Mouse (Mus musculus) Patski (cell line): ENCODE results near the gene Mob1b. TPM values are rescaled to one million over a fixed set of nuclear protein-coding genes. Genes with fewer than 3 reads are reported as not detected.

Source experiments
- ATAC-seq: fragments of 100-300 bp; one replicate; pipeline ENCODE4 v1.8.0; 2021
- CTCF ChIA-PET: fragments of 350-600 bp; sonication (Branson Sonifier 250); formaldehyde crosslinking; loops from one replicate; lab custom pipeline; 2022; ENCODE audit warnings: inconsistent platforms; lab: Charles Lee
- POLR2A ChIA-PET: fragments of 350-600 bp; sonication (Branson Sonifier 250); formaldehyde crosslinking; loops from one replicate; lab custom pipeline; 2022; ENCODE audit warnings: antibody characterized with exemption, inconsistent platforms; lab: Charles Lee
- DNase-seq: peaks from one replicate; pipeline ENCODE4 v3.0.0-alpha.2; 2011; ENCODE audit warnings: low read depth, low spot score
- H3K27me3 ChIP-seq: fragments of 371-371 bp; one replicate; pipeline ENCODE4 v1.5.1; 2021
- CTCF ChIP-seq: fragments of 100-300 bp; IDR thresholded peaks from one replicate; pipeline ENCODE4 v1.5.1; 2021
- in situ Hi-C: fragments of 300-500 bp; cut with MboI; formaldehyde crosslinking; loops from 3 replicates; pipeline ENCODE4 v1.11.1; 2018; ENCODE audit warnings: low pct_unique_long_range_greater_than_20kb, mixed read lengths
- polyA plus RNA-seq: library from polyadenylated mRNA; unstranded; gene quantifications from one replicate; pipeline ENCODE4 v1.2.3, GENCODE M21; 2021

Gene Mob1b
- polyA plus RNA-seq, 1 experiment from 2014 or later, result 23.9 TPM

- in situ Hi-C loops, result no loop called here
- ChIA-PET CTCF (interaction anchor here (1.2 kb wide), 1 partner anchor 10 kb away, joined by 4 read pairs; the partner anchor contains the start of gene Grsf1), POLR2A (interaction anchor here (0.5 to 1.2 kb wide), 3 partner anchors 13 to 85 kb away, joined by 3 to 4 read pairs (median 3); partner anchors contain the start of gene Mob1b)
- no peak for ATAC-seq
- no peak for TF ChIP-seq CTCF
- H3K27me3 ChIP-seq, result no peaks in the 10 kb centered on the region
- no peak for DNase-seq
Measured at GRCm38 (mm10) chr5:88685745-88686299, 34.8 kb upstream of the Mob1b start.

GRCm38 (mm10) chr5:88687996-88688406 lies 32.7 kb upstream of the Mob1b start:
- ChIA-PET POLR2A (no interaction called here), CTCF (no interaction called here)
- no peak for TF ChIP-seq CTCF
- H3K27me3 ChIP-seq, result no peaks in the 10 kb centered on the region
- ATAC-seq, result no peak
- in situ Hi-C loops, result no loop called here
- no peak for DNase-seq

GRCm38 (mm10) chr5:88688583-88689187 lies 32.0 kb upstream of the Mob1b start:
- in situ Hi-C loops, result no loop called here
- no peak for TF ChIP-seq CTCF
- DNase-seq, result no peak
- no peaks in the 10 kb centered on the region for H3K27me3 ChIP-seq
- peak; percentile 54 for ATAC-seq
- POLR2A ChIA-PET, result interaction anchor here (1.6 kb wide), 1 partner anchor 31 kb away, joined by 4 read pairs; the partner anchor contains the start of gene Mob1b
- CTCF ChIA-PET, result interaction anchor here (0.8 to 2.2 kb wide), 13 partner anchors 9 to 159 kb away, joined by 3 to 12 read pairs (median 3); no protein-coding TSS in a partner anchor

DNA sequence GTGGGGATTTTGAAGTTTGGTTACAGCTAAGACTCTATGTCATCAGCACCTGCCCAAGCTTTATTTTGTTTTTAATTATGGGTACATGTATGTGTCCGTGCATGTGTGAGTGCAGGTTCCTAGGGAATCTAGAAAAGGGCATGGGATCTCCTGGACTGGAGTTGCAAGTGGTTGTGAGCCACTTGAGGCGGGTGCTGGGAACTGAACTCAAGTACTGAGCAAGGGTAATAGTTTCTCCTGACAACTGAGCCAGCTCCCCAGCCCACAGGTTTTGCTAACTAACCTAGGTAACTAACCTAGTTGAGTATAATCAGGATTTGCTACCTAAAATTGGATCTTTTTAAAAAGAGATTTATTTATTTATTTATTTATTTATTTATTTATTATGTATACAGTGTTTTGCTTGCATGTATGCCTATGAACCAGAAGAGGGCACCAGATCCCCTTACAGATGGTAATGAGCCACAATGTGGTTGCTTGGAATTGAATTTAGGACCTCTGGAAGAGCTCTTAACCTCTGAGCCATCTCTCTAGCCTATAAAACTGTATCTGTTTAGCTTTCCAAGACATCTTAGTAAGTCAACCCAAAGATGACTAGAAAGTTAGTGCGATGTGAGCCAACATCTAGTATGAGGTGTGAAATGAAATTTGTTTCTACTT lies 31.2 kb upstream of the Mob1b start:
- DNase-seq, result no peak
- H3K27me3 ChIP-seq, result no peaks in the 10 kb centered on the region
- CTCF ChIA-PET, result interaction anchor here (0.6 to 2.2 kb wide), 24 partner anchors 9 to 159 kb away, joined by 3 to 12 read pairs (median 3); no protein-coding TSS in a partner anchor

GRCm38 (mm10) chr5:88690681-88691505 lies 29.8 kb upstream of the Mob1b start:
- ATAC-seq, result no peak
- POLR2A ChIA-PET, result no interaction called here
- no peaks in the 10 kb centered on the region for H3K27me3 ChIP-seq
- CTCF ChIA-PET, result interaction anchor here (0.8 to 2.2 kb wide), 6 partner anchors 9 to 72 kb away, joined by 3 to 11 read pairs (median 6); no protein-coding TSS in a partner anchor
- no peak for DNase-seq
- TF ChIP-seq CTCF, result no peak
- in situ Hi-C loops, result loop anchor here (5.0 to 10.0 kb wide), 2 partner anchors 56 to 694 kb away; no protein-coding TSS in a partner anchor

More for the DNA sequence above, 31.2 kb upstream of the Mob1b start:
- peak; percentile 73 for TF ChIP-seq CTCF
- ATAC-seq, result peak; percentile 71
- in situ Hi-C loops, result no loop called here
- POLR2A ChIA-PET, result interaction anchor here (1.6 kb wide), 1 partner anchor 31 kb away, joined by 4 read pairs; the partner anchor contains the start of gene Mob1b

- POLR2A ChIA-PET, result no interaction called here
- no peaks in the 10 kb centered on the region for H3K27me3 ChIP-seq
- DNase-seq, result no peak
- in situ Hi-C loops, result loop anchor here (5.0 to 10.0 kb wide), 2 partner anchors 56 to 693 kb away; no protein-coding TSS in a partner anchor
- no peak for ATAC-seq
- no peak for TF ChIP-seq CTCF
- CTCF ChIA-PET, result interaction anchor here (0.8 to 1.0 kb wide), 2 partner anchors 14 to 71 kb away, joined by 3 read pairs; no protein-coding TSS in a partner anchor
Measured at GRCm38 (mm10) chr5:88691506-88692095, 29.1 kb upstream of the Mob1b start.

- CTCF ChIA-PET, result interaction anchor here (1.3 to 1.7 kb wide), 3 partner anchors 10 to 174 kb away, joined by 4 to 7 read pairs (median 4); no protein-coding TSS in a partner anchor
- DNase-seq, result no peak
Measured at GRCm38 (mm10) chr5:88692586-88692985, 28.1 kb upstream of the Mob1b start.

GRCm38 (mm10) chr5:88693057-88693456 lies 27.6 kb upstream of the Mob1b start:
- H3K27me3 ChIP-seq, result no peaks in the 10 kb centered on the region
- ChIA-PET POLR2A (no interaction called here), CTCF (interaction anchor here (1.0 to 1.7 kb wide), 4 partner anchors 10 to 174 kb away, joined by 3 to 7 read pairs (median 4); no protein-coding TSS in a partner anchor)
- no peak for ATAC-seq
- DNase-seq, result no peak
- in situ Hi-C loops, result loop anchor here (5.0 to 10.0 kb wide), 2 partner anchors 54 to 692 kb away; no protein-coding TSS in a partner anchor
- TF ChIP-seq CTCF, result peak; percentile 15

More at GRCm38 (mm10) chr5:88692586-88692985, 28.1 kb upstream of the Mob1b start:
- no peak for TF ChIP-seq CTCF
- no peaks in the 10 kb centered on the region for H3K27me3 ChIP-seq
- ATAC-seq, result no peak
- POLR2A ChIA-PET, result no interaction called here
- in situ Hi-C loops, result loop anchor here (5.0 to 10.0 kb wide), 2 partner anchors 55 to 692 kb away; no protein-coding TSS in a partner anchor

- in situ Hi-C loops, result loop anchor here (10.0 kb wide), 1 partner anchor 688 kb away; no protein-coding TSS in a partner anchor
- H3K27me3 ChIP-seq, result peaks cover 9% of the 10 kb centered on the region
- TF ChIP-seq CTCF, result no peak
- ATAC-seq (no peak), DNase-seq (no peak)
- CTCF ChIA-PET, result no interaction called here
- POLR2A ChIA-PET, result no interaction called here
Measured at GRCm38 (mm10) chr5:88697291-88697690, 23.4 kb upstream of the Mob1b start.
